In genomic region chr10:70168396-70168795, GRCm38 (mm10) we compare ENCODE assay signal across 14 mouse cellular contexts. TPM values are rescaled to one million over a fixed set of nuclear protein-coding genes. Genes with fewer than 3 reads are reported as not detected.
DNase-seq lines count a peak whose midpoint lies in the region; ATAC-seq lines count a peak whose summit lies in the region.
"Had no signal": no experiment of that assay in that cellular context is flagged by ENCODE, and none has a peak within 500 bp of the region (broad histone marks: within the 10 kb centered on the region; RNA-seq: fewer than 3 reads in every experiment).

No protein-coding gene starts in this region.

- H3K4me1 ChIP-seq in forebrain, embryonic 14.5 days (ENCODE audit: control insufficient read depth, insufficient read depth, low read length), result 0 out of 2 replicates have a peak, but pooled peaks cover 4% of the 10 kb centered on the region
- H3K4me1 ChIP-seq in forebrain, embryonic 10.5 days, result 0 out of 2 replicates have a peak, but pooled peaks cover 6% of the 10 kb centered on the region
- H3K4me1 ChIP-seq in kidney, embryonic 14.5 days (ENCODE audit: control insufficient read depth, insufficient read depth, low read length), result peaks cover 16% of the 10 kb centered on the region; the same call in 1 of the 2 replicates
- peaks cover 23% of the 10 kb centered on the region for H3K4me1 ChIP-seq in neural tube, embryonic 15.5 days

- ATAC-seq in forebrain, embryonic 14.5 days, result no peak
- ATAC-seq in kidney, embryonic 14.5 days (ENCODE audit: low FRiP score, low TSS enrichment), result peak; percentile 56; the same call in 1 of the 2 replicates
- ATAC-seq in neural tube, embryonic 15.5 days (ENCODE audit: low FRiP score), result no peak

- no peak overlapping the region for H3K4me2 ChIP-seq in forebrain, embryonic 14.5 days (ENCODE audit: low read length)
- H3K4me2 ChIP-seq in kidney, embryonic 14.5 days (replicated peaks; ENCODE audit: low read depth, low read length), result no peak overlapping the region
- no peak overlapping the region for H3K4me2 ChIP-seq in neural tube, embryonic 15.5 days
- H3K4me2 ChIP-seq: embryonic facial prominence, embryonic 15.5 days; lung, embryonic 15.5 days had no signal

- H3K27ac ChIP-seq in forebrain, embryonic 14.5 days (ENCODE audit: low read depth, low read length), result 0 out of 2 replicates have a peak overlapping the region, but pooled peaks have one; percentile 34
- no peak overlapping the region for H3K27ac ChIP-seq in forebrain, embryonic 10.5 days
- 0 out of 2 replicates have a peak overlapping the region, but pooled peaks have one; percentile 1 for H3K27ac ChIP-seq in kidney, embryonic 14.5 days (ENCODE audit: low read depth, low read length)
- peak overlapping the region; percentile 51; the same call in 1 of the 2 replicates for H3K27ac ChIP-seq in neural tube, embryonic 15.5 days (replicated peaks)
- H3K27ac ChIP-seq: embryonic facial prominence, embryonic 15.5 days; lung, embryonic 15.5 days had no signal

- 95% methylated on average over 13 of the region's 13 CpGs for WGBS in forebrain, embryonic 14.5 days
- WGBS in forebrain, embryonic 10.5 days, result 88% methylated on average over 13 of the region's 13 CpGs
- WGBS in kidney, embryonic 14.5 days, result 33% methylated on average over 13 of the region's 13 CpGs
- 85% methylated on average over 13 of the region's 13 CpGs for WGBS in neural tube, embryonic 15.5 days

- H3K9ac ChIP-seq in forebrain, embryonic 14.5 days (ENCODE audit: low read length), result no peak overlapping the region
- H3K9ac ChIP-seq in kidney, embryonic 14.5 days (ENCODE audit: low read depth, low read length), result no peak overlapping the region
- no peak overlapping the region for H3K9ac ChIP-seq in neural tube, embryonic 15.5 days (replicated peaks)
- H3K9ac ChIP-seq: embryonic facial prominence, embryonic 15.5 days; lung, embryonic 15.5 days had no signal

- H3K36me3 ChIP-seq in forebrain, embryonic 14.5 days (ENCODE audit: control insufficient read depth, insufficient read depth, low read length), result peaks cover 25% of the 10 kb centered on the region
- peaks cover 73% of the 10 kb centered on the region for H3K36me3 ChIP-seq in forebrain, embryonic 10.5 days (replicated peaks)
- peaks cover 41% of the 10 kb centered on the region for H3K36me3 ChIP-seq in kidney, embryonic 14.5 days (ENCODE audit: control insufficient read depth, insufficient read depth, low read length)
- peaks cover 32% of the 10 kb centered on the region for H3K36me3 ChIP-seq in neural tube, embryonic 15.5 days

- no peak overlapping the region for H3K4me3 ChIP-seq in forebrain, embryonic 14.5 days (ENCODE audit: low read depth, low read length)
- no peak overlapping the region for H3K4me3 ChIP-seq in forebrain, embryonic 10.5 days
- no peak overlapping the region for H3K4me3 ChIP-seq in kidney, embryonic 14.5 days (ENCODE audit: low read length)
- no peak overlapping the region for H3K4me3 ChIP-seq in neural tube, embryonic 15.5 days (replicated peaks)
- H3K4me3 ChIP-seq: embryonic facial prominence, embryonic 15.5 days; lung, embryonic 15.5 days had no signal

- H3K9me3 ChIP-seq in forebrain, embryonic 14.5 days (replicated peaks; ENCODE audit: control insufficient read depth, low read length), result no peaks in the 10 kb centered on the region
- no peaks in the 10 kb centered on the region for H3K9me3 ChIP-seq in forebrain, embryonic 10.5 days
- H3K9me3 ChIP-seq in kidney, embryonic 14.5 days (ENCODE audit: control insufficient read depth, low read length), result no peaks in the 10 kb centered on the region
- no peaks in the 10 kb centered on the region for H3K9me3 ChIP-seq in neural tube, embryonic 15.5 days (replicated peaks)
- H3K9me3 ChIP-seq: embryonic facial prominence, embryonic 15.5 days; lung, embryonic 15.5 days had no signal

- no peak for DNase-seq in forebrain, embryonic 14.5 days (ENCODE audit: low spot score)
- DNase-seq in forebrain, embryonic 10.5 days (ENCODE audit: extremely low spot score, low spot score), result no peak
- no peak for DNase-seq in kidney, adult 9 months
- peak; percentile 36 for DNase-seq in right cerebral cortex, adult 18-20 months
- DNase-seq in right cerebral cortex, postnatal 36 days (ENCODE audit: low spot score in 2 of 2), result no peak
- no peak for DNase-seq in layer of hippocampus, postnatal 14 days (ENCODE audit: low spot score in 2 of 2)
- DNase-seq: cerebellum, adult 9-11 months; kidney, postnatal 10 days had no signal

- no peaks in the 10 kb centered on the region for H3K27me3 ChIP-seq in forebrain, embryonic 14.5 days (replicated peaks; ENCODE audit: control insufficient read depth, insufficient read depth, low read length)
- H3K27me3 ChIP-seq in forebrain, embryonic 10.5 days (ENCODE audit: poor library complexity, severe bottlenecking), result no peaks in the 10 kb centered on the region
- no peaks in the 10 kb centered on the region for H3K27me3 ChIP-seq in kidney, embryonic 14.5 days (ENCODE audit: control insufficient read depth, insufficient read depth, low read length)
- H3K27me3 ChIP-seq in neural tube, embryonic 15.5 days (replicated peaks), result no peaks in the 10 kb centered on the region
- H3K27me3 ChIP-seq: embryonic facial prominence, embryonic 15.5 days; lung, embryonic 15.5 days had no signal

RNA-seq across cellular contexts. Expression of gene Mrln, which starts 36.1 kb away (rescaled TPM):
- 0.83 TPM in 1 of 2 replicates, not detected in the other for polyA plus RNA-seq in forebrain, embryonic 14.5 days (2014; fragmentation: Nextera tagmentation; extraction: Ambion mirVana)
- 1.5 TPM in 1 of 2 replicates, not detected in the other for polyA plus RNA-seq in forebrain, embryonic 10.5 days (2016; fragmentation: Nextera tagmentation; extraction: Ambion mirVana)
- polyA plus RNA-seq in kidney, embryonic 14.5 days (2014; fragmentation: Nextera tagmentation; extraction: Ambion mirVana), result 7.8 and 9.6 TPM in 2 replicates
- 2.0 and 4.4 TPM in 2 replicates for polyA plus RNA-seq in neural tube, embryonic 15.5 days (2015; fragmentation: Nextera tagmentation; extraction: Ambion mirVana)
- 1 to 10 TPM in 1 of 2 experiments, not detected in 1; 1.5 TPM for total RNA-seq in layer of hippocampus, postnatal 14 days (2021)
- total RNA-seq: left cerebral cortex, postnatal 10 days; MEL had no signal
- polyA plus RNA-seq: lung, embryonic 15.5 days had no signal
